Mouse (Mus musculus) heart, adult 2 months (tissue): ENCODE measurements around the gene B3gnt8.

Source experiments
- CTCF ChIP-seq: fragments of 200-600 bp; IDR thresholded peaks from 2 replicates; pipeline ENCODE4 v1.8.1; 2022; ENCODE audit warnings: antibody characterized with exemption, mild to moderate bottlenecking, moderate library complexity
- EP300 ChIP-seq: fragments of 200-500 bp; IDR thresholded peaks from 2 replicates; pipeline ENCODE4 v1.6.1; 2011; ENCODE audit warnings: low read depth, low read length, control low read depth; ENCODE audit not compliant: insufficient read depth

- TF ChIP-seq CTCF (no peak), EP300 (no peak)
These were observed 57.2 kb downstream of the B3gnt8 start for GRCm38 (mm10) chr7:25683474-25684180.
